Mouse (Mus musculus): ENCODE measurements at regions not wholly inside any gene's neighbourhood (a gene's known extent, or its start where the extent isn't known, plus 50 kb on each side); places are given as distances from the start of the nearest gene placed in this dataset.

DNA sequence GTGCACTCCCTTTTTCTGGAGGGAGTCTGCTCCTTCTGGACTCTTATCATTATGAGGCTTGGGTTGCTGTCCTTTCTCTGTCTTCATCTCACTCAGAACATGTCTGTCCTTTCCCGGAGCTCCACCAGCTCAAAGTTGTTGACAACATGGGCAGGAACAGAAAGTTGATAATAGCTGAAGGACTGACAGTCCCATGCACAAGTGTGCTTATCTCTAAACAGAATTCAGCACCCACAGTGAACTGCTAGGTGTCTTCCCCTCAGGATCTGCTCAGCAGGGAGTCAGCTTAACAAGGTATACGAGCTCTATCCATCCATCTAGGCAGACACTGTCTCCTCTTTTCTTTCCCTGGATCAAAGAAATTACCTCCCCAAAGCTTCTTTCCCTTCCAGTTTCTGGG lies 89.2 kb upstream of the Rab11fip2 start:
- no peak for DNase-seq

DNA sequence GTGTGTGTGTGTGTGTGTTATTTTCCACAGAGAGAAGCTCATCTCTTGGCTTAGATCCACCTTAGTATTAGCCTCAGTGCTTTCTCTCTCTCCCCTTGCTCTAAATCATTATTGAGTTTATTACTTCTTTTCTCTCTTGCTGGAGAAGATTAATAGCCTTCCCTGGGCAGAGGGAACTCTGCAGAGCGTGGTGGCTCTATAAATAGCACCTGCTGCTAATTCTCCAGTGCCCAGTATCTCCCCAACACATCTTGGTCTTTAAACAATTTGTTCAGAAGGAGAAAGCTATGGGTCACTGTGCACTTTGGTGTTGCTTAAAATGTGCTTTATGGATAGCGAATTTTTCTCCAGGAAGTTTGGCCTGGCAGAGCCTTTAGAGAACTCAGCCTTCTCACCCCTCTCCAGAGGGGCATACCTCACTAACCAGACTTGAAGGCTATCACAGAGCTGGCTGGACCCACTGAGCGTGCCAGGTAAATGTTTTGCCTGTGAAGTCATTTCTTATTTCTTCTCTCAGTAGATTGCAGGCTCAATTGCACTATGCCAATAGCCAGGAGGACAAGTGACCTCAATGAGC lies 86.8 kb upstream of the Rab11fip2 start:
- DNase-seq: no peak

DNA sequence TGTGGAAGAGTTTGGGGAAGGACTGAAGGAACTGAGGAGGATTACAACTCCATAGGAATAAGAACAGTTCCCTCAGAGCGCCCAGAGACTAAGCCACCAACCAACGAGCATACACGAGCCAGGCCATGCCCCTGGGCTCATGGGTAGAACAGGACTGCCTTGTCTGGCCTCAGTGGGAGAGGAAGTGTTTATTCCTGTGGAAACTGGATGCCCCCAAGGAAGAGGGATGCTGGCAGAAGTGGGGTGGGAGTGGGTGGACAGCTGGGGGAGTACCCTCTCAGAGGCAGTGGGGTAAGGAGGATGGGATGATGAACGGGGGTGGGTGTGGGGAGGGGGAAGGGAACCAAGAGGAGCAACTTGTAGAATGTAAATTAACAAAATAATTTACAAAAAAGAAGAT lies 86.3 kb upstream of the Rab11fip2 start:
- DNase-seq: no peak

DNA sequence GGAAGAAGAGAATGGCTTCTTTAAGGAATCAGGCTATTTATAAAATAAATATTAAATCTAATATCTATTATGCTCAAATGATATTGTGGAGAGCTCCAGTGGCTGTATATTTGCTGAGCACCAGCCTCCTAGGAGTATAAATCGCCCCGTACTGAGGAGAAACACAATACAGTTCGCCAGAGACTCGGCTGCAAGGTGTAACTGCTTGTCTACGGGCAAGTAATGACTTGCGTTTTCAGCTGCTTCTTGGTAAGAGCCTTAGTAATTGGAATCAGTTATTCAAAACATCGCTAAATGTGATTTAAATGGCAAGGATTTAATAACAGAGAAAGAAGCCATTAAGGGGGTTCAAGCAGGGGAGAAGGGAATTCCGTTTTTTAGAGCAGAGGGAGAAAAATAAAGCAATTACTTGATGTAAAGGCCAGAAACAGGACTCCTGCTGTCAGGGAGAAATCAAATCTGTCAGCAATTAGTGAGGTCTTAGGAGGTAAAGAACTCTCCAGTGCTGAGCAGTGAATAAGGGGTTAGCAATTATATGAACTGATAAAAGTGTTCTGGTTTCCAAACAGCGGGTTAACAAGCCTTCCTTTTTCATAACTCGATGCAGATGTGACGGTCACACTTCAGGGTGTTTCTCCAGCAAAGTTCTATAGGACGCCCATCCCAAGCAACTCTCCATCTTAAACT lies 72.3 kb upstream of the Rab11fip2 start:
- DNase-seq: no peak

DNA sequence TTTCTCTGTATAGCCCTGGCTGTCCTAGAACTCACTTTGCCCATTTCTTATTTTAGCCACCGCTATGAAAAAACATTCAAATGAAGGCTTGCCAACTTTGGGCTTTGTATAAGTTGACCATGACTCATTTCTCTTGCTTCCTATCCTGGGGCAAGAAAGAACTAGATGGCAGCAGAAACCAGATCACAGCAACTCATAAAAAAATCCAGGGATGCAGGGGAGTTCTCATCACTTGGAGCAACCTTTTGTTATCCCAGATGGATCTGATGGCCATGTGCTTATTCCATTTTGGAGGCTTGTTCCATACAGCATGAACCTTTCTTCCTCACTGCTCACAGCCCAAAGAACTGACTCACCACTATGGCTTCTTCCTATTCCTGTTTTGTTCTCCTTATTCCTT lies 52.1 kb upstream of the Rab11fip2 start:
- no peak for DNase-seq
